Mouse (Mus musculus) forebrain, embryonic 10.5 days (tissue): ENCODE data around the gene Specc1l. TPM values are rescaled to one million over a fixed set of nuclear protein-coding genes. Genes with fewer than 3 reads are reported as not detected.
A peak's percentile ranks its signal among the peaks of the same experiment; 100 is the strongest.

ENCODE experiments used
- DNase-seq: peaks from one replicate; pipeline ENCODE4 v3.0.0-alpha.2; 2017; ENCODE audit warnings: low spot score; ENCODE audit errors: extremely low spot score
- H3K27ac ChIP-seq: fragments of 300-500 bp; sonication (generic); 2 replicates; pipeline ENCODE4 v1.5.1; 2016; ENCODE audit warnings: mild to moderate bottlenecking
- H3K27me3 ChIP-seq: fragments of 300-500 bp; sonication (generic); 2 replicates; pipeline ENCODE4 v1.6.1; 2016; ENCODE audit warnings: mild to moderate bottlenecking; ENCODE audit not compliant: poor library complexity, severe bottlenecking
- H3K36me3 ChIP-seq: fragments of 300-500 bp; sonication (generic); replicated peaks from 2 replicates; pipeline ENCODE4 v1.6.1; 2016; ENCODE audit warnings: mild to moderate bottlenecking, moderate library complexity
- H3K4me1 ChIP-seq: fragments of 300-500 bp; sonication (generic); 2 replicates; pipeline ENCODE4 v1.6.1; 2016
- H3K4me3 ChIP-seq: fragments of 300-500 bp; sonication (generic); 2 replicates; pipeline ENCODE4 v1.5.1; 2016; ENCODE audit warnings: mild to moderate bottlenecking, moderate library complexity
- H3K9me3 ChIP-seq: fragments of 300-500 bp; sonication (generic); 2 replicates; pipeline ENCODE4 v1.6.1; 2016; ENCODE audit warnings: mild to moderate bottlenecking, moderate library complexity
- WGBS: fragments of 180-500 bp; shearing (Covaris S2); methylation state at CpG from one replicate; pipeline ENCODE4 v1.1.7; 2016; 5-methylcytosine and 5-hydroxymethylcytosine counted together
- polyA plus RNA-seq: library from polyadenylated mRNA; unstranded; fragments of >200 nt; fragmentation: Nextera tagmentation; extraction: Ambion mirVana; gene quantifications from 2 replicates; pipeline ENCODE4 v1.2.1, GENCODE M21; 2016

Gene Specc1l
- polyA plus RNA-seq, 1 experiment from 2014 or later = 36.5 TPM

DNA sequence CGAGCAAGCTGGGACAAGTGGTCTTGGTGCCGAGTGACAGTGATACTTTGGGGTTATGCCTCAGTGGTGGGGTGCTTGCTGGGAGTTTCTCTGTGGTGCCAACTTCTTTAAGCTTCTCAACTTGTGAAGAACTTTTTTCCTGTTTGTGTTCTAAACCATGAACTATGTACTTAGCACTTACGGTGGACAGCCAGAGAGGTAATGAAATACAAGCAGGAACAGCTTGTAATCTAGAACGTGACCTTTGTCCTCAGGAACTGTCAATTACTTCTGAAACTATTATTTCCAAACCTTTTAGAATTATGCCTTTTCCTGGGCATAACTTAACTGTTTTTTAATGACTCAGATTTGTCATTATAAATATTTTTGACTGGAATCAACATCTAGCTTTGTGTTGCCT is 82.5 kb downstream of the Specc1l start:
- 80% methylated on average over 4 of the region's 4 CpGs for WGBS
- H3K9me3 ChIP-seq = no peaks in the 10 kb centered on the region
- H3K27ac ChIP-seq = no peak overlapping the region
- DNase-seq = no peak
- peaks cover 32% of the 10 kb centered on the region for H3K36me3 ChIP-seq
- no peaks in the 10 kb centered on the region for H3K4me1 ChIP-seq
- H3K27me3 ChIP-seq = no peaks in the 10 kb centered on the region
- no peak overlapping the region for H3K4me3 ChIP-seq

- Histone ChIP-seq H3K36me3 (peaks cover 35% of the 10 kb centered on the region), H3K9me3 (no peaks in the 10 kb centered on the region), H3K27me3 (no peaks in the 10 kb centered on the region), H3K4me1 (no peaks in the 10 kb centered on the region), H3K27ac (no peak overlapping the region), H3K4me3 (no peak overlapping the region)
- no peak for DNase-seq
- 83% methylated on average over 4 of the region's 4 CpGs for WGBS
Measured at GRCm38 (mm10) chr10:75294926-75295325, 83.1 kb downstream of the Specc1l start.

GRCm38 (mm10) chr10:75298608-75299007 is 86.7 kb downstream of the Specc1l start:
- WGBS = 96% methylated on average over 5 of the region's 5 CpGs
- H3K27me3 ChIP-seq = no peaks in the 10 kb centered on the region
- no peaks in the 10 kb centered on the region for H3K9me3 ChIP-seq
- no peak overlapping the region for H3K27ac ChIP-seq
- H3K36me3 ChIP-seq = peaks cover 48% of the 10 kb centered on the region
- H3K4me1 ChIP-seq = no peaks in the 10 kb centered on the region
- no peak for DNase-seq
- H3K4me3 ChIP-seq = no peak overlapping the region

DNA sequence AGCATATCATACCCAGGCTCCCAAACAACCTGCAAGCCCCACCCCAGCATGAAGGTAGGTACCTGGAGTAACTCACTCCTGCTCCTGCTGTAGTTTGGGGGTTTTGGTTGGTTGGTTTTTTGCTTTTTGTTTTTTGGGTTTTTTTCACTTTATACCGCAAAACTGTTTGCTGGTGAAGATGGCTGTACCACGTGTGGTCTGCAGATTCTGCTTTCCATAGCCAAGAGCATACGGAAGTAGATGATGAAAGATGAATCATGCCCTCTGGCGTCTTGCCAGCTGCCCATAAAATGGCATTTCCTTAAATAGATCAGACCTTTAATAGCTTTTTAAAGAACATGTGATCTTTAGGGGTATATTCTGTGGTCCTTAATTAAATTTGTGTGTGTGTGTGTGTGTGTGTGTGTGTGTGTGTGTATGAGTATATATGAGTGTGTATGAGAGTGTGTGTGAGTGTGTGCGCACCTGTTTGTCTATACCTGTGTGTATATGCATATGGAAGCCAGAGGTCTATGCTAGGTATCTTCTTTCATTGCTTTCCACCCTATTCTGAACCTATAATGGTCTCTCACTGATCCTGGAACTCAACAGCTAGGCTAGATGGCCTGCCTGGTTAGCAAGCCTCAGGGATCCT is 88.0 kb downstream of the Specc1l start:
- WGBS = 97% methylated on average over 5 of the region's 5 CpGs
- Histone ChIP-seq H3K9me3 (no peaks in the 10 kb centered on the region), H3K36me3 (peaks cover 53% of the 10 kb centered on the region), H3K27ac (no peak overlapping the region), H3K27me3 (no peaks in the 10 kb centered on the region), H3K4me3 (no peak overlapping the region), H3K4me1 (peaks cover 7% of the 10 kb centered on the region)
- no peak for DNase-seq

DNA sequence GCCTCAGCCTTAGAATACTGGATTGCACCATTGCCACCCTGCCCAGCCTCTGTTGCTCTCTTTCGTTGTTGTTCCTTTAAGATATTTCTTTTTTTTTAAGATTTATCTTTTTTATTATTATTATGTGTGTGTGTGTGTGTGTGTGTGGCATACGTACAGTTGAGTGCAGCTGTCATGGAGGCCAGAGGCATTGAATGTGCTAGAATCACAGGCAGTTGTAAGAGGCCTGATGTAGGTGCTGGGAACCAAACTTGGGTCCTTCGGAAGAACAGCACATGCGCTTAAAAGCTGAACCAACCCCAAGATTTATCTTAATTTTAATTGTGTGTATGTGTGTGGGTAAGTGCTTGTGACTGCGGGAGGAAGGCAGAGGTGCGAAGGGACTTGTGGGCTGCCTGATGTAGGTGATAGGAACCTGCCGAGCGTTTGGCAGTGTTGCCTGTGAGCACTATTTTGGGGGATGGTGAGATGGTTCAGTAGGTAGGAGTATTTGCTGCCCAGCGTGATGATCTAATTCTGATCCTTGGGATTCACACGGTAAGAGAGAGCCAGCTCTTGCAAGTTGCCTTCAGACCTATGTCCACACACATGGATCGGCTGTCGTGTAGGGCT is 89.4 kb downstream of the Specc1l start:
- Histone ChIP-seq H3K36me3 (peaks cover 46% of the 10 kb centered on the region), H3K9me3 (no peaks in the 10 kb centered on the region), H3K27me3 (no peaks in the 10 kb centered on the region), H3K27ac (no peak overlapping the region), H3K4me1 (peaks cover 7% of the 10 kb centered on the region), H3K4me3 (no peak overlapping the region)
- DNase-seq = no peak
- 95% methylated on average over 12 of the region's 12 CpGs for WGBS

GRCm38 (mm10) chr10:75301937-75302336 is 90.1 kb downstream of the Specc1l start:
- H3K4me3 ChIP-seq = no peak overlapping the region
- peaks cover 45% of the 10 kb centered on the region for H3K36me3 ChIP-seq
- WGBS = 91% methylated on average over 4 of the region's 4 CpGs

DNA sequence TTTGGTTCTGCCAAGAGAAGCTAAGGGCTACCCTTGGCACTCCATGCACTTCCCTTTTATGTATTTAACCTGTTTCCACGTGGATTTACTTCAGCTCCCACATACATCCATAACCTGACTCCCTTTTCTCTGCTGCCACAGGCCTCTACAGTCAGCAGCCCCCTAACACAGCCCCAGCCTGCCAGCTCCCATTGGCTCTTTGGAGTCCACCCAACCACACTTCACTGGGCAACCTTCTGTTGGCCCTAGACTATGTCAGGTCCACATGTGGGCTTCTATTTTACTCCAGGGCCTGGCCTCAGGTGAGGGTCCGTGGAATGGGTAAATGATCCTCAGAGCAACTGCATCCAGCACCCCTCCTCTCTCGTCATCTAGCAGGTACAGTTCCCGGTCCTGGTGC is 90.7 kb downstream of the Specc1l start:
- 93% methylated on average over 4 of the region's 4 CpGs for WGBS
- H3K4me3 ChIP-seq = no peak overlapping the region
- H3K4me1 ChIP-seq = peaks cover 7% of the 10 kb centered on the region
- no peak overlapping the region for H3K27ac ChIP-seq
- DNase-seq = no peak
- H3K27me3 ChIP-seq = no peaks in the 10 kb centered on the region
- peaks cover 51% of the 10 kb centered on the region for H3K36me3 ChIP-seq
- H3K9me3 ChIP-seq = no peaks in the 10 kb centered on the region

More at GRCm38 (mm10) chr10:75301937-75302336, 90.1 kb downstream of the Specc1l start:
- H3K27me3 ChIP-seq = no peaks in the 10 kb centered on the region
- no peaks in the 10 kb centered on the region for H3K9me3 ChIP-seq
- H3K27ac ChIP-seq = no peak overlapping the region
- no peak for DNase-seq
- H3K4me1 ChIP-seq = peaks cover 7% of the 10 kb centered on the region

GRCm38 (mm10) chr10:75303324-75304048 is 91.6 kb downstream of the Specc1l start:
- WGBS = 92% methylated on average over 8 of the region's 8 CpGs
- H3K27ac ChIP-seq = no peak overlapping the region
- peaks cover 61% of the 10 kb centered on the region for H3K36me3 ChIP-seq
- DNase-seq = no peak
- no peak overlapping the region for H3K4me3 ChIP-seq
- H3K9me3 ChIP-seq = no peaks in the 10 kb centered on the region
- H3K4me1 ChIP-seq = peaks cover 7% of the 10 kb centered on the region
- no peaks in the 10 kb centered on the region for H3K27me3 ChIP-seq

DNA sequence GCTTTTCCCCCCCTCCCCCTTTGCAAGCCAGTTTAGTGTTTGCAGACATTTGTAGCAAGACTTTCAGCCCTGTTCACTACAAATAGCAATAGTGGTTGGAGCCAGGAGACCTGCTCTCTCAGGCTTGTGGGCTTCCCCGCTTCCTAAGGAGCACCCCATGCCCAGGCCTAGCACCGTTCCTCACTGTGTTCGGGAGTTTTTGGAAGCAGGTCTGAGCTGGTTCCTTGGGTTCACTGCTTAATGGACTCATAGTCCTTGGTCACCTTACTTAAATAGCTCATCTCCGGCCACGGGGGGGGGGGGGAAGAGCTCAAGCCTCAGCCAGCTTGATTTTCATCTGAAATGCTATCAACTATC is 92.2 kb downstream of the Specc1l start:
- Histone ChIP-seq H3K36me3 (peaks cover 62% of the 10 kb centered on the region), H3K4me3 (no peak overlapping the region), H3K4me1 (peaks cover 7% of the 10 kb centered on the region), H3K9me3 (no peaks in the 10 kb centered on the region), H3K27me3 (no peaks in the 10 kb centered on the region), H3K27ac (peak overlapping the region; percentile 66)
- WGBS = 88% methylated on average over 5 of the region's 5 CpGs
- DNase-seq = no peak

DNA sequence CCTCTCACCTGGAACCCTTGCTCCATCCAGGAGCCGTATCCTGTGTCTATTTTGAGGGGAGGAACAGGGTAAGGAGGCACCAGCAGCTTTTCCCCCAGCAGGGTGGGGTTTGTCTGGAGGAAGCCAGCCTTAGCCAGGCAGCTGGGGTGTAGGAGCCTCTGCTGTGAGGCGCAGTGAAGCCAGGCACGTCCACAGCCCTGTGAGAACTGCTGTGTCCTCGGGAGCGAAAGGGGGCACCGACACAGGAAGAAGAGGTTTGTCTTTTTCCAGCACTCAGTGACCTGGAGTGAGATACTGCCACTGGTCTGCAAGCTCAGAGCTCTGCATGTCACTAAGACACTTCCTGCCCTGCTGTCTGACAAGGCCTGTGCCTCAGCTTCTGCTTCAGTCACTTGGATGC is 92.5 kb downstream of the Specc1l start:
- H3K4me3 ChIP-seq = no peak overlapping the region
- peak overlapping the region; percentile 66 for H3K27ac ChIP-seq
- H3K4me1 ChIP-seq = peaks cover 7% of the 10 kb centered on the region
- peaks cover 62% of the 10 kb centered on the region for H3K36me3 ChIP-seq
- no peaks in the 10 kb centered on the region for H3K9me3 ChIP-seq
- DNase-seq = no peak
- WGBS = 76% methylated on average over 6 of the region's 6 CpGs
- no peaks in the 10 kb centered on the region for H3K27me3 ChIP-seq

DNA sequence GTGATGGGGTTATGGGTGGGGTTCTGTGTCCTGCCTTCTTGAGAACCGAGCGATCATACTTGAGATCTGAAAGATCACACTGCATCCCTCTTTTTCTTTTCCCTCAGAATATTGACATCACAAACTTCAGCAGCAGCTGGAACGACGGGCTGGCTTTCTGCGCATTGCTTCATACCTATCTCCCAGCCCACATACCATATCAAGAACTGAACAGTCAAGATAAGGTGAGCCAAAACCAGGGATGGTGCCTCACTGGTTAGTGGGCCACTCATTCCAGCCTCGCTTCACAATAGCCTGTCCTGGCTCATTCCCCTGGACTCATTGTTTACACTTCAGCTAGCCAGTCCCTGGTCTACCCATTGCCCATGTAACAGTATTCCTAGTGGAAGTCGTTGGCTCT is 95.3 kb downstream of the Specc1l start:
- Histone ChIP-seq H3K36me3 (peaks cover 72% of the 10 kb centered on the region), H3K9me3 (no peaks in the 10 kb centered on the region), H3K27me3 (no peaks in the 10 kb centered on the region), H3K4me1 (peaks cover 7% of the 10 kb centered on the region), H3K27ac (no peak overlapping the region), H3K4me3 (no peak overlapping the region)
- no peak for DNase-seq
- 95% methylated on average over 7 of the region's 7 CpGs for WGBS

GRCm38 (mm10) chr10:75312361-75312760 is 100.5 kb downstream of the Specc1l start:
- no peak for DNase-seq
- H3K27me3 ChIP-seq = peaks cover 20% of the 10 kb centered on the region
- 84% methylated on average over 7 of the region's 7 CpGs for WGBS
- peaks cover 56% of the 10 kb centered on the region for H3K36me3 ChIP-seq
- H3K4me1 ChIP-seq = peaks cover 19% of the 10 kb centered on the region
- no peak overlapping the region for H3K27ac ChIP-seq
- no peak overlapping the region for H3K4me3 ChIP-seq
- no peaks in the 10 kb centered on the region for H3K9me3 ChIP-seq
